ENCODE assay signal across 12 mouse cellular contexts in genomic region chr7:126825403-126825802, GRCm38 (mm10). TPM values are rescaled to one million over a fixed set of nuclear protein-coding genes. Genes with fewer than 3 reads are reported as not detected.
DNase-seq lines count a peak whose midpoint lies in the region; ATAC-seq and TF ChIP-seq lines count a peak whose summit lies in the region.
"Had no signal": no experiment of that assay in that cellular context is flagged by ENCODE, and none has a peak within 500 bp of the region (broad histone marks: within the 10 kb centered on the region; RNA-seq: fewer than 3 reads in every experiment).

No protein-coding gene starts in this region.

- 26% methylated on average over 8 of the region's 8 CpGs for WGBS in midbrain, postnatal 0 days

- peak; percentile 54 for DNase-seq in heart, postnatal 4 days
- no peak for DNase-seq in heart, postnatal 25 days (ENCODE audit: low spot score)
- peak; percentile 51 for DNase-seq in NIH3T3 (ENCODE audit: low read depth)
- DNase-seq in midbrain, postnatal 0 days (ENCODE audit: low spot score), result no peak
- DNase-seq in layer of hippocampus, postnatal 25 days (ENCODE audit: extremely low spot score in 1 of 2, low spot score in 1 of 2), result no peak
- no peak for DNase-seq in layer of hippocampus, adult 9-10 months (ENCODE audit: low spot score)
- no peak for DNase-seq in left cerebral cortex, adult 8-10 months (ENCODE audit: low spot score in 2 of 2)
- DNase-seq: heart, postnatal 36 days; right cerebral cortex, adult 18-20 months had no signal

- H3K36me3 ChIP-seq in midbrain, postnatal 0 days (ENCODE audit: insufficient read depth, low read length), result peaks cover 14% of the 10 kb centered on the region

- H3K9ac ChIP-seq in midbrain, postnatal 0 days (replicated peaks; ENCODE audit: low read length, poor library complexity, severe bottlenecking), result 0 out of 2 replicates have a peak overlapping the region, but pooled peaks have one; percentile 13

- intact Hi-C loops in heart, postnatal 25 days (cut with DNase I), result loop anchor here (5.0 kb wide), 1 partner anchor 122 kb away; the partner anchor contains the start of gene Asphd1

- peak overlapping the region; percentile 52; the same call in 1 of the 2 replicates for H3K4me2 ChIP-seq in midbrain, postnatal 0 days (ENCODE audit: low read depth, low read length, poor library complexity, severe bottlenecking)

- H3K4me1 ChIP-seq in midbrain, postnatal 0 days (ENCODE audit: insufficient read depth, low read length), result peaks cover 15% of the 10 kb centered on the region

- ATAC-seq in granulocyte monocyte progenitor cell, adult 5-6 weeks (replicated peaks; ENCODE audit: poor library complexity, severe bottlenecking), result peak; percentile 49
- ATAC-seq in midbrain, postnatal 0 days (ENCODE audit: low FRiP score), result no peak

- H3K9me3 ChIP-seq in midbrain, postnatal 0 days (ENCODE audit: low read length), result no peaks in the 10 kb centered on the region

- no peaks in the 10 kb centered on the region for H3K27me3 ChIP-seq in midbrain, postnatal 0 days (ENCODE audit: insufficient read depth, low read length)

- H3K4me3 ChIP-seq in midbrain, postnatal 0 days (ENCODE audit: low read depth, low read length), result no peak overlapping the region

- no peak for TF ChIP-seq CTCF in midbrain, postnatal 0 days (IDR thresholded peaks at IDR 0.05)

- H3K27ac ChIP-seq in midbrain, postnatal 0 days (ENCODE audit: low read depth, low read length), result no peak overlapping the region
- H3K27ac ChIP-seq: macrophage had no signal

RNA-seq across cellular contexts. Expression of gene 4930451I11Rik, which starts 6.0 kb away (rescaled TPM):
- not detected for total RNA-seq in heart, postnatal 4 days (2021)
- not detected for total RNA-seq in heart, postnatal 25 days (2021)
- not detected in 2 replicates for total RNA-seq in granulocyte monocyte progenitor cell, adult 5-6 weeks (2014; fragmentation: Nextera tagmentation)
- not detected in 2 replicates for total RNA-seq in granulocyte monocyte progenitor cell, adult 5-6 weeks (2017)
- not detected in 2 replicates for total RNA-seq in midbrain, postnatal 0 days (2014; rRNA removed)
- polyA plus RNA-seq in midbrain, postnatal 0 days (2015; fragmentation: Nextera tagmentation; extraction: Ambion mirVana), result 1.1 TPM in 1 of 2 replicates, not detected in the other
- not detected for total RNA-seq in layer of hippocampus, postnatal 25 days (2021)
- total RNA-seq in left cerebral cortex, adult 8-10 months (2022), result 1 to 10 TPM in 1 of 4 experiments, not detected in 3; 2.3 TPM
- total RNA-seq: heart, postnatal 36 days; left cerebral cortex, postnatal 14 days had no signal
- polyA plus RNA-seq: macrophage had no signal

RNA-seq across cellular contexts. Expression of gene Doc2a, which starts 21.8 kb away (rescaled TPM):
- not detected for total RNA-seq in heart, postnatal 4 days (2021)
- total RNA-seq in heart, postnatal 25 days (2021), result not detected
- not detected in 2 replicates for total RNA-seq in granulocyte monocyte progenitor cell, adult 5-6 weeks (2014; fragmentation: Nextera tagmentation)
- total RNA-seq in granulocyte monocyte progenitor cell, adult 5-6 weeks (2017), result 0.15 TPM in 1 of 2 replicates, not detected in the other
- total RNA-seq in midbrain, postnatal 0 days (2014; rRNA removed), result 53.8 and 64.1 TPM in 2 replicates
- polyA plus RNA-seq in midbrain, postnatal 0 days (2015; fragmentation: Nextera tagmentation; extraction: Ambion mirVana), result 36.3 and 41.2 TPM in 2 replicates
- 10 to 100 TPM; 15.6 to 16.2 TPM for total RNA-seq in layer of hippocampus, postnatal 25 days (2021)
- total RNA-seq in left cerebral cortex, adult 8-10 months (2022), result 10 to 100 TPM; 45.6 to 57.5 (median 53.5) TPM
- total RNA-seq: heart, postnatal 36 days had no signal

RNA-seq across cellular contexts. Expression of gene Fam57b, which starts 27.9 kb away (rescaled TPM):
- total RNA-seq in heart, postnatal 4 days (2021), result 1 to 10 TPM; 7.7 to 9.3 TPM
- 10 to 100 TPM in 1 of 2 experiments, 1 to 10 TPM in 1; 8.9 to 10.4 TPM for total RNA-seq in heart, postnatal 25 days (2021)
- not detected in 2 replicates for total RNA-seq in granulocyte monocyte progenitor cell, adult 5-6 weeks (2014; fragmentation: Nextera tagmentation)
- not detected in 2 replicates for total RNA-seq in granulocyte monocyte progenitor cell, adult 5-6 weeks (2017)
- 52.5 and 60.2 TPM in 2 replicates for total RNA-seq in midbrain, postnatal 0 days (2014; rRNA removed)
- polyA plus RNA-seq in midbrain, postnatal 0 days (2015; fragmentation: Nextera tagmentation; extraction: Ambion mirVana), result 56.3 and 57.1 TPM in 2 replicates
- 10 to 100 TPM; 80.3 to 95.6 TPM for total RNA-seq in layer of hippocampus, postnatal 25 days (2021)
- total RNA-seq in left cerebral cortex, adult 8-10 months (2022), result 10 to 100 TPM; 58.1 to 63.4 (median 59.6) TPM

RNA-seq across cellular contexts. Expression of gene Ppp4c, which starts 33.1 kb away (rescaled TPM):
- total RNA-seq in heart, postnatal 4 days (2021), result 10 to 100 TPM; 67.6 to 76.6 TPM
- total RNA-seq in heart, postnatal 25 days (2021), result 10 to 100 TPM; 32.7 to 33.1 TPM
- total RNA-seq in granulocyte monocyte progenitor cell, adult 5-6 weeks (2014; fragmentation: Nextera tagmentation), result 160 and 219 TPM in 2 replicates
- total RNA-seq in granulocyte monocyte progenitor cell, adult 5-6 weeks (2017), result 131 and 137 TPM in 2 replicates
- 107 and 137 TPM in 2 replicates for total RNA-seq in midbrain, postnatal 0 days (2014; rRNA removed)
- 127 and 135 TPM in 2 replicates for polyA plus RNA-seq in midbrain, postnatal 0 days (2015; fragmentation: Nextera tagmentation; extraction: Ambion mirVana)
- total RNA-seq in layer of hippocampus, postnatal 25 days (2021), result 10 to 100 TPM; 53.3 to 55.0 TPM
- 10 to 100 TPM; 48.2 to 56.0 (median 51.2) TPM for total RNA-seq in left cerebral cortex, adult 8-10 months (2022)

RNA-seq across cellular contexts. Expression of gene Hirip3, which starts 36.4 kb away (rescaled TPM):
- 10 to 100 TPM; 22.8 to 26.1 TPM for total RNA-seq in heart, postnatal 4 days (2021)
- 1 to 10 TPM; 5.1 to 5.5 TPM for total RNA-seq in heart, postnatal 25 days (2021)
- 62.2 and 65.9 TPM in 2 replicates for total RNA-seq in granulocyte monocyte progenitor cell, adult 5-6 weeks (2014; fragmentation: Nextera tagmentation)
- total RNA-seq in granulocyte monocyte progenitor cell, adult 5-6 weeks (2017), result 168 and 171 TPM in 2 replicates
- 6.6 and 10.0 TPM in 2 replicates for total RNA-seq in midbrain, postnatal 0 days (2014; rRNA removed)
- 12.2 and 16.3 TPM in 2 replicates for polyA plus RNA-seq in midbrain, postnatal 0 days (2015; fragmentation: Nextera tagmentation; extraction: Ambion mirVana)
- total RNA-seq in layer of hippocampus, postnatal 25 days (2021), result 10 to 100 TPM; 19.5 to 31.1 TPM
- 10 to 100 TPM; 32.6 to 47.7 (median 40.7) TPM for total RNA-seq in left cerebral cortex, adult 8-10 months (2022)

Comparison
In these comparisons a context has a peak if more than half of its experiments do, and no peak if none do; other contexts are left out.
1. DNase-seq: peak in heart, postnatal 4 days (single experiment) and NIH3T3 (single experiment); none in heart, postnatal 25 days (single experiment), midbrain, postnatal 0 days (single experiment), layer of hippocampus, postnatal 25 days (0 of 2), layer of hippocampus, adult 9-10 months (single experiment) and left cerebral cortex, adult 8-10 months (0 of 2).
2. RNA of gene Doc2a, which starts 21.8 kb away (total RNA-seq): 53.8 to 64.1 TPM in midbrain, postnatal 0 days, 45.6 to 57.5 TPM in left cerebral cortex, adult 8-10 months and 15.6 to 16.2 TPM in layer of hippocampus, postnatal 25 days; 0.15 TPM in granulocyte monocyte progenitor cell, adult 5-6 weeks, not detected in heart, postnatal 4 days and not detected in heart, postnatal 25 days; every median in the first group is over 10 times any median in the second.
3. RNA of gene Fam57b, which starts 27.9 kb away (total RNA-seq): 80.3 to 95.6 TPM in layer of hippocampus, postnatal 25 days, 52.5 to 60.2 TPM in midbrain, postnatal 0 days, 58.1 to 63.4 TPM in left cerebral cortex, adult 8-10 months, 8.9 to 10.4 TPM in heart, postnatal 25 days and 7.7 to 9.3 TPM in heart, postnatal 4 days; not detected in granulocyte monocyte progenitor cell, adult 5-6 weeks; every median in the first group is over 4 times any median in the second.